Mouse (Mus musculus) myocyte (in vitro differentiated cells): ENCODE data around the gene Lilrb4a.

ENCODE experiments used
- CEBPB ChIP-seq: IDR thresholded peaks from 2 replicates; pipeline ENCODE4 v1.6.1; 2011; ENCODE audit warnings: mild to moderate bottlenecking, moderate library complexity; ENCODE audit not compliant: poor library complexity, insufficient read depth, severe bottlenecking
- MYOD1 ChIP-seq, 3 experiments: IDR thresholded peaks; one replicate each; pipeline ENCODE4 v1.6.1; 2011; ENCODE audit warnings: control low read depth in 2 of 3, low read depth in 2 of 3, mild to moderate bottlenecking in 2 of 3, moderate library complexity in 1 of 3; ENCODE audit not compliant: insufficient read length in 2 of 3, control insufficient read depth in 1 of 3
- MYOG ChIP-seq, 3 experiments: IDR thresholded peaks; one replicate each; pipeline ENCODE4 v1.6.1; 2011; ENCODE audit warnings: control low read depth in 2 of 3, low read depth in 2 of 3, mild to moderate bottlenecking in 2 of 3; ENCODE audit not compliant: insufficient read length in 2 of 3, control insufficient read depth in 1 of 3, insufficient read depth in 1 of 3

GRCm38 (mm10) chr10:51530813-51531212 is 40.1 kb downstream of the Lilrb4a start:
- TF ChIP-seq CEBPB (no peak), MYOG (IDR thresholded peaks at IDR 0.05; ENCODE audit: control insufficient read depth in 1 of 3, insufficient read depth in 1 of 3, insufficient read length in 2 of 3, low read depth in 2 of 3) (no peak), MYOD1 (IDR thresholded peaks at IDR 0.05; ENCODE audit: control insufficient read depth in 1 of 3, insufficient read length in 2 of 3, low read depth in 2 of 3) (no peak)
